Mouse (Mus musculus) myocyte (in vitro differentiated cells): Measurements from ENCODE around the gene Tnks1bp1. TPM values are rescaled to one million over a fixed set of nuclear protein-coding genes. Genes with fewer than 3 reads are reported as not detected.

ENCODE experiments used
- H3K27me3 ChIP-seq: one replicate; pipeline ENCODE4 v1.6.1; 2011; ENCODE audit not compliant: control insufficient read depth, insufficient read depth, insufficient read length
- H3K36me3 ChIP-seq: one replicate; pipeline ENCODE4 v1.6.1; 2011; ENCODE audit not compliant: control insufficient read depth, insufficient read depth
- H3K4me2 ChIP-seq: one replicate; pipeline ENCODE4 v1.6.1; 2011; ENCODE audit warnings: low read depth, control low read depth
- H3K4me3 ChIP-seq: one replicate; pipeline ENCODE4 v1.5.1; 2011; ENCODE audit warnings: mild to moderate bottlenecking, control low read depth, moderate library complexity
- H3K79me2 ChIP-seq: one replicate; pipeline ENCODE4 v1.6.1; 2011; ENCODE audit not compliant: control insufficient read depth, insufficient read depth
- H3ac ChIP-seq: one replicate; pipeline ENCODE4 v1.6.1; 2011; ENCODE audit not compliant: control insufficient read depth, insufficient read length
- CEBPB ChIP-seq: IDR thresholded peaks from 2 replicates; pipeline ENCODE4 v1.6.1; 2011; ENCODE audit warnings: mild to moderate bottlenecking, moderate library complexity; ENCODE audit not compliant: poor library complexity, insufficient read depth, severe bottlenecking
- E2F4 ChIP-seq: IDR thresholded peaks from one replicate; pipeline ENCODE4 v1.6.1; 2011; ENCODE audit warnings: mild to moderate bottlenecking, control low read depth, moderate library complexity; ENCODE audit not compliant: insufficient read depth
- MAX ChIP-seq: IDR thresholded peaks from one replicate; pipeline ENCODE4 v1.6.1; 2011; ENCODE audit warnings: low read depth, mild to moderate bottlenecking, control low read depth
- MYOD1 ChIP-seq, 3 experiments: IDR thresholded peaks; one replicate each; pipeline ENCODE4 v1.6.1; 2011; ENCODE audit warnings: control low read depth in 2 of 3, low read depth in 2 of 3, mild to moderate bottlenecking in 2 of 3, moderate library complexity in 1 of 3; ENCODE audit not compliant: insufficient read length in 2 of 3, control insufficient read depth in 1 of 3
- MYOG ChIP-seq, 3 experiments: IDR thresholded peaks; one replicate each; pipeline ENCODE4 v1.6.1; 2011; ENCODE audit warnings: control low read depth in 2 of 3, low read depth in 2 of 3, mild to moderate bottlenecking in 2 of 3; ENCODE audit not compliant: insufficient read length in 2 of 3, control insufficient read depth in 1 of 3, insufficient read depth in 1 of 3
- POLR2A ChIP-seq: IDR thresholded peaks from one replicate; pipeline ENCODE4 v1.6.1; 2011; ENCODE audit warnings: low read depth, mild to moderate bottlenecking, control low read depth, moderate library complexity; ENCODE audit not compliant: insufficient read length
- POLR2AphosphoS2 ChIP-seq: IDR thresholded peaks from one replicate; pipeline ENCODE4 v1.6.1; 2011; ENCODE audit warnings: low read depth, control low read depth; ENCODE audit not compliant: insufficient read length
- REST ChIP-seq: IDR thresholded peaks from one replicate; pipeline ENCODE4 v1.6.1; 2011; ENCODE audit warnings: mild to moderate bottlenecking, control low read depth, moderate library complexity; ENCODE audit not compliant: insufficient read depth, insufficient read length
- SRF ChIP-seq: IDR thresholded peaks from one replicate; pipeline ENCODE4 v1.6.1; 2011; ENCODE audit warnings: low read depth; ENCODE audit not compliant: control insufficient read depth, insufficient read length
- TCF12 ChIP-seq: IDR thresholded peaks from one replicate; pipeline ENCODE4 v1.6.1; 2011; ENCODE audit warnings: mild to moderate bottlenecking, control low read depth; ENCODE audit not compliant: poor library complexity, insufficient read depth, severe bottlenecking
- TCF3 ChIP-seq: IDR thresholded peaks from one replicate; pipeline ENCODE4 v1.6.1; 2011; ENCODE audit warnings: low read depth, control low read depth; ENCODE audit not compliant: insufficient read length
- USF1 ChIP-seq: IDR thresholded peaks from one replicate; pipeline ENCODE4 v1.6.1; 2011; ENCODE audit warnings: low read depth, mild to moderate bottlenecking, control low read depth, moderate library complexity
- polyA plus RNA-seq: library from polyadenylated mRNA; unstranded; fragments of >200 nt; fragmentation: generic; extraction: Trizol; gene quantifications from one replicate; pipeline ENCODE4 v1.2.1, GENCODE M21; 2012; ENCODE audit warnings: missing spikeins

Gene Tnks1bp1
- polyA plus RNA-seq, 1 experiment: 84.0 TPM

DNA sequence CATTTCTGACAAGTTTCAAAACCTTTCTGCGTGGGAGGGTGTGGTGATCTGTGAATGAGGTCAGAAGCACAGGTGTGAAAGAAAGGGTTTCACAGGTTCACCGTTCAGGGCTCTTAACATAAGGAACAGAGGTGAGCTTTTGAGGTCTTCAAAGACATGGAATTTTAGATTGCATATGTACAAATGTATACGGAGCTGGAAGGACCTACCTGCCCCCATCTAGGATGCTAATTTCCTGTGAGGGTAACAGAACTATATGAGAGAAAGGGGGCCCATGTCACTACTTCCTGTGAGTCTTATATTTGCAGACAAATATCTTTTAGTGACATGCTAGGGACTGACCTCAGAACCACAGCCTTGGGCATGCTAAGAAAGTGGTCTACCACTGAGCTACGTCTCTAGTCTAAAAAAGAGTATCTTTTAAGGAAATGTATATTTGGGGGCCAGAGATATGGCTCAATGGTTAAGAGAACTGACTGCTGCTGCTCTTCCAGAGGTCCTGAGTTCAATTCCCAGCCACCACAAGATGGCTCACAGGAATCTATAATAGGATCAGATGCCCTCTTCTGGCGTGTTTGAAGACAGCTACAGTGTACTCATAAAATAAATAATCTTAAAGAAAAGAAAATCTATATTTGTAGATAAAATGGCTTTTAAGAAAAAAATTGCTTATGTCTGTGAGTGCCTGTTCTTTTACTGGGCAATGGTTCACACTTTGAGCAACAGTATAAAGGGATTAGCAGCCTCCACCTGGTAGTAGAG is 33.8 kb upstream of the Tnks1bp1 start:
- Histone ChIP-seq H3K27me3 (no peaks in the 10 kb centered on the region), H3K79me2 (no peaks in the 10 kb centered on the region), H3ac (no peak overlapping the region), H3K36me3 (no peaks in the 10 kb centered on the region), H3K4me3 (no peak overlapping the region), H3K4me2 (no peak overlapping the region)
- TF ChIP-seq TCF3 (no peak), USF1 (no peak), CEBPB (no peak), POLR2AphosphoS2 (no peak), MYOD1 (IDR thresholded peaks at IDR 0.05; ENCODE audit: control insufficient read depth in 1 of 3, insufficient read length in 2 of 3, low read depth in 2 of 3) (no peak), MYOG (IDR thresholded peaks at IDR 0.05; ENCODE audit: control insufficient read depth in 1 of 3, insufficient read depth in 1 of 3, insufficient read length in 2 of 3, low read depth in 2 of 3) (no peak), TCF12 (no peak), E2F4 (no peak), REST (no peak), MAX (no peak), POLR2A (no peak), SRF (no peak)

- no peak for TF ChIP-seq MYOG (IDR thresholded peaks at IDR 0.05; ENCODE audit: control insufficient read depth in 1 of 3, insufficient read depth in 1 of 3, insufficient read length in 2 of 3, low read depth in 2 of 3)
- TF ChIP-seq SRF: no peak
- no peak for TF ChIP-seq USF1
- no peak for TF ChIP-seq MYOD1 (IDR thresholded peaks at IDR 0.05; ENCODE audit: control insufficient read depth in 1 of 3, insufficient read length in 2 of 3, low read depth in 2 of 3)
- TF ChIP-seq POLR2A: no peak
- TF ChIP-seq CEBPB: no peak
- no peak for TF ChIP-seq TCF3
- TF ChIP-seq MAX: no peak
- TF ChIP-seq TCF12: no peak
- no peak for TF ChIP-seq POLR2AphosphoS2
- Histone ChIP-seq H3ac (no peak overlapping the region), H3K36me3 (no peaks in the 10 kb centered on the region), H3K4me3 (no peak overlapping the region), H3K79me2 (no peaks in the 10 kb centered on the region), H3K27me3 (no peaks in the 10 kb centered on the region), H3K4me2 (no peak overlapping the region)
Measured at GRCm38 (mm10) chr2:85014588-85014982, 33.2 kb upstream of the Tnks1bp1 start.

DNA sequence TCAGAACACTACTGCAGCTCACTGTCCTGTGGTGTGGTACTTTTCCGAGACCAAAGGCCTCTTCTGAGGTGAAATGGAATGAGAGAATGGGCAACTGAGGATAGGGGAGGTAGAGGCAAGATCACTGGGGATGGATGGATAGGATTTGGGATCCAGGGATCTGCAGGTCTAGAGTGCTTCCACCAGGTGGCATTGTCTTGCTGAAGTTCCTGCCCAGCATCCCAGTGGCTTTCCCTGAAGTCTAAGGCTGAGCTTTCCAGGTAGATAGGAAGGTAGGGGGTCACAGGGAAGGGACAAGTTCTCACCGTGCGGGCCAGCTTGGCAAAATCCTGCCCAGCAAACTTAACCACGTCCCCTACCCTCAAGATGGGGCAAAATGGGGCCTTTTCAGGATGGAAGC is 25.8 kb upstream of the Tnks1bp1 start:
- no peak for TF ChIP-seq TCF3
- no peak for TF ChIP-seq MYOD1 (IDR thresholded peaks at IDR 0.05; ENCODE audit: control insufficient read depth in 1 of 3, insufficient read length in 2 of 3, low read depth in 2 of 3)
- TF ChIP-seq CEBPB: no peak
- no peak for TF ChIP-seq POLR2A
- TF ChIP-seq USF1: no peak
- no peak for TF ChIP-seq TCF12
- TF ChIP-seq E2F4: no peak
- no peak for TF ChIP-seq MYOG (IDR thresholded peaks at IDR 0.05; ENCODE audit: control insufficient read depth in 1 of 3, insufficient read depth in 1 of 3, insufficient read length in 2 of 3, low read depth in 2 of 3)
- TF ChIP-seq MAX: no peak
- no peak for TF ChIP-seq POLR2AphosphoS2
- TF ChIP-seq REST: no peak
- no peak for TF ChIP-seq SRF
- H3ac ChIP-seq: no peak overlapping the region

GRCm38 (mm10) chr2:85026178-85026577 is 21.6 kb upstream of the Tnks1bp1 start:
- Histone ChIP-seq H3K79me2 (no peaks in the 10 kb centered on the region), H3K4me2 (no peak overlapping the region), H3K4me3 (no peak overlapping the region), H3ac (no peak overlapping the region), H3K27me3 (peaks cover 25% of the 10 kb centered on the region), H3K36me3 (no peaks in the 10 kb centered on the region)
- TF ChIP-seq POLR2A: no peak
- TF ChIP-seq MAX: no peak
- no peak for TF ChIP-seq TCF3
- TF ChIP-seq POLR2AphosphoS2: no peak
- no peak for TF ChIP-seq USF1
- TF ChIP-seq E2F4: no peak
- no peak for TF ChIP-seq CEBPB
- TF ChIP-seq SRF: no peak
- TF ChIP-seq REST: no peak
- no peak for TF ChIP-seq MYOD1 (IDR thresholded peaks at IDR 0.05; ENCODE audit: control insufficient read depth in 1 of 3, insufficient read length in 2 of 3, low read depth in 2 of 3)
- no peak for TF ChIP-seq TCF12
- TF ChIP-seq MYOG (IDR thresholded peaks at IDR 0.05; ENCODE audit: control insufficient read depth in 1 of 3, insufficient read depth in 1 of 3, insufficient read length in 2 of 3, low read depth in 2 of 3): no peak

More for the DNA sequence above, 25.8 kb upstream of the Tnks1bp1 start:
- H3K36me3 ChIP-seq: no peaks in the 10 kb centered on the region
- H3K79me2 ChIP-seq: no peaks in the 10 kb centered on the region
- no peak overlapping the region for H3K4me3 ChIP-seq
- no peak overlapping the region for H3K4me2 ChIP-seq
- peaks cover 25% of the 10 kb centered on the region for H3K27me3 ChIP-seq
